Mouse (Mus musculus): Measurements from ENCODE around the gene Ap2a2. TPM values are rescaled to one million over a fixed set of nuclear protein-coding genes. Genes with fewer than 3 reads are reported as not detected.

Ap2a2 gene
- polyA plus RNA-seq, 1 experiment from 2014 or later = 68.8 TPM

Small RNA genes lying within 50 kb of the gene (microRNA-seq; reads per million reads assigned to microRNA genes)
- gene Mir7063 (ENCODE audit: borderline number of aligned reads) = 2.4 reads per million

Other genes starting within 250 kb of the Ap2a2 start
- gene Deaf1, start 234.5 kb upstream of the Ap2a2 start, polyA plus RNA-seq (2014; fragmentation: Nextera tagmentation; extraction: Ambion mirVana) = 53.9 and 60.8 TPM in 2 replicates
- 24.0 and 26.6 TPM in 2 replicates for gene Tmem80, start 234.4 kb upstream of the Ap2a2 start, polyA plus RNA-seq (2014; fragmentation: Nextera tagmentation; extraction: Ambion mirVana)
- gene Eps8l2, start 223.3 kb upstream of the Ap2a2 start, polyA plus RNA-seq (2014; fragmentation: Nextera tagmentation; extraction: Ambion mirVana) = 3.4 and 3.5 TPM in 2 replicates
- 340 and 364 TPM in 2 replicates for gene Taldo1, start 170.0 kb upstream of the Ap2a2 start, polyA plus RNA-seq (2014; fragmentation: Nextera tagmentation; extraction: Ambion mirVana)
- gene Gatd1, start 148.0 kb upstream of the Ap2a2 start, polyA plus RNA-seq (2014; fragmentation: Nextera tagmentation; extraction: Ambion mirVana) = 44.6 and 51.0 TPM in 2 replicates
- 2.5 and 3.7 TPM in 2 replicates for gene Cend1, start 132.7 kb upstream of the Ap2a2 start, polyA plus RNA-seq (2014; fragmentation: Nextera tagmentation; extraction: Ambion mirVana)
- 27.4 and 30.4 TPM in 2 replicates for gene Slc25a22, start 124.3 kb upstream of the Ap2a2 start, polyA plus RNA-seq (2014; fragmentation: Nextera tagmentation; extraction: Ambion mirVana)
- 9.1 and 10.1 TPM in 2 replicates for gene Pidd1, start 118.1 kb upstream of the Ap2a2 start, polyA plus RNA-seq (2014; fragmentation: Nextera tagmentation; extraction: Ambion mirVana)
- 1,064 and 1,069 TPM in 2 replicates for gene Rplp2, start 114.8 kb upstream of the Ap2a2 start, polyA plus RNA-seq (2014; fragmentation: Nextera tagmentation; extraction: Ambion mirVana)
- 10.5 and 11.1 TPM in 2 replicates for gene Pnpla2, start 107.0 kb upstream of the Ap2a2 start, polyA plus RNA-seq (2014; fragmentation: Nextera tagmentation; extraction: Ambion mirVana)
- gene Cracr2b, start 101.1 kb upstream of the Ap2a2 start, polyA plus RNA-seq (2014; fragmentation: Nextera tagmentation; extraction: Ambion mirVana) = 3.5 and 4.8 TPM in 2 replicates
- gene Cd151, start 94.8 kb upstream of the Ap2a2 start, polyA plus RNA-seq (2014; fragmentation: Nextera tagmentation; extraction: Ambion mirVana) = 39.2 and 42.4 TPM in 2 replicates
- 60.6 and 67.2 TPM in 2 replicates for gene Polr2l, start 87.0 kb upstream of the Ap2a2 start, polyA plus RNA-seq (2014; fragmentation: Nextera tagmentation; extraction: Ambion mirVana)
- gene Tspan4, start 86.9 kb upstream of the Ap2a2 start, polyA plus RNA-seq (2014; fragmentation: Nextera tagmentation; extraction: Ambion mirVana) = 24.8 and 27.3 TPM in 2 replicates
- gene Chid1, start 22.3 kb upstream of the Ap2a2 start, polyA plus RNA-seq (2014; fragmentation: Nextera tagmentation; extraction: Ambion mirVana) = 25.8 and 28.0 TPM in 2 replicates
- 0.08 TPM in 2 replicates for gene Muc6, start 93.1 kb downstream of the Ap2a2 start, polyA plus RNA-seq (2014; fragmentation: Nextera tagmentation; extraction: Ambion mirVana)
- gene Muc2, start 128.2 kb downstream of the Ap2a2 start, polyA plus RNA-seq (2014; fragmentation: Nextera tagmentation; extraction: Ambion mirVana) = 0.28 TPM in 1 of 2 replicates, not detected in the other
- not detected in 2 replicates for gene Muc5ac, start 226.8 kb downstream of the Ap2a2 start, polyA plus RNA-seq (2014; fragmentation: Nextera tagmentation; extraction: Ambion mirVana)